Mouse (Mus musculus) lung, embryonic 14.5 days (tissue): Measurements from ENCODE around the gene Zfp410. TPM values are rescaled to one million over a fixed set of nuclear protein-coding genes. Genes with fewer than 3 reads are reported as not detected.

Experiments used
- ATAC-seq: fragments of 200-750 bp; cut with Nextera tagmentation; 2 replicates; pipeline ENCODE4 v1.8.0; 2017; ENCODE audit warnings: mild to moderate bottlenecking, moderate TSS enrichment, moderate library complexity; ENCODE audit not compliant: insufficient read depth
- DNase-seq: peaks from one replicate; pipeline ENCODE4 v3.0.0-alpha.2; 2015
- H3K27ac ChIP-seq: fragments of 300-500 bp; sonication (generic); 2 replicates; pipeline ENCODE4 v1.5.1; 2014; ENCODE audit warnings: low read depth, mild to moderate bottlenecking, moderate library complexity
- H3K27me3 ChIP-seq: fragments of 300-500 bp; sonication (generic); 2 replicates; pipeline ENCODE4 v1.6.1; 2014; ENCODE audit warnings: low read length, control low read depth; ENCODE audit not compliant: insufficient read depth
- H3K36me3 ChIP-seq: fragments of 300-500 bp; sonication (generic); 2 replicates; pipeline ENCODE4 v1.6.1; 2014; ENCODE audit warnings: control low read depth; ENCODE audit not compliant: insufficient read depth
- H3K4me1 ChIP-seq: fragments of 300-500 bp; sonication (generic); 2 replicates; pipeline ENCODE4 v1.6.1; 2014; ENCODE audit warnings: antibody characterized with exemption, control low read depth; ENCODE audit not compliant: insufficient read depth
- H3K4me2 ChIP-seq: fragments of 300-500 bp; sonication (generic); 2 replicates; pipeline ENCODE4 v1.6.1; 2014; ENCODE audit warnings: mild to moderate bottlenecking
- H3K4me3 ChIP-seq: fragments of 300-500 bp; sonication (generic); 2 replicates; pipeline ENCODE4 v1.5.1; 2014; ENCODE audit warnings: low read depth, low read length
- H3K9ac ChIP-seq: fragments of 300-500 bp; sonication (generic); 2 replicates; pipeline ENCODE4 v1.6.1; 2014
- H3K9me3 ChIP-seq: fragments of 300-500 bp; sonication (generic); 2 replicates; pipeline ENCODE4 v1.6.1; 2016; ENCODE audit warnings: low read depth, low read length, control low read depth
- CTCF ChIP-seq: IDR thresholded peaks from 2 replicates; pipeline ENCODE4 v1.5.1; 2016; ENCODE audit warnings: antibody characterized with exemption, low read depth
- WGBS: fragments of 180-500 bp; shearing (Covaris S2); extraction: QIAGEN DNeasy Blood & Tissue Kit; methylation state at CpG from one replicate; pipeline ENCODE4 v1.1.7; 2014; 5-methylcytosine and 5-hydroxymethylcytosine counted together
- polyA plus RNA-seq: library from polyadenylated mRNA; unstranded; fragments of >200 nt; fragmentation: Nextera tagmentation; extraction: Ambion mirVana; gene quantifications from 2 replicates; pipeline ENCODE4 v1.2.1, GENCODE M21; 2014

Gene Zfp410
- polyA plus RNA-seq, 1 experiment from 2014 or later, result 82.7 TPM

DNA sequence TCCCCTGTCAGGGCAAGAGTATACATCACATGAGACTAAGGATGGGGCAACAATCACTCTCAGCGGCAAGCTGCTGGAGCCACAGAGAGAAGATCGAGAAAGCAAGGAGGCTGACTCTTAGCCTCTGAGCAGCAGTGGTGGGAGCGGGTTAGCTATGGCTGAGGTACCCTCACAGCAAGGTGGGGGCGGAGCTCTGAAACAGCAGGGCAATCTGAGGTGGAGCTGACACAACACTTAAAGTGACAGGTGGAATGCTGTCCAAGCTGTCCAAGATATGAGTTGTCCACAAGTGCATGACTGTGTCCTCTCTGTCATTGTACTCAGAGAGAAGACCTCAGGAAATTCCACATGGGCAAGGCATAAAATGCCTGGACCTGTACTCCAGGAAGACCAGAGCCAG, 65.7 kb downstream of the Zfp410 start:
- H3K36me3 ChIP-seq, result 0 out of 2 replicates have a peak, but pooled peaks cover 3% of the 10 kb centered on the region
- DNase-seq (no peak), ATAC-seq (no peak)
- no peaks in the 10 kb centered on the region for H3K27me3 ChIP-seq
- no peak overlapping the region for H3K9ac ChIP-seq
- 0 out of 2 replicates have a peak, but pooled peaks cover 3% of the 10 kb centered on the region for H3K4me1 ChIP-seq
- no peak for TF ChIP-seq CTCF
- H3K27ac ChIP-seq, result no peak overlapping the region
- 78% methylated on average over 4 of the region's 4 CpGs for whole genome bisulfite sequencing
- H3K4me2 ChIP-seq, result no peak overlapping the region
- no peaks in the 10 kb centered on the region for H3K9me3 ChIP-seq
- no peak overlapping the region for H3K4me3 ChIP-seq

DNA sequence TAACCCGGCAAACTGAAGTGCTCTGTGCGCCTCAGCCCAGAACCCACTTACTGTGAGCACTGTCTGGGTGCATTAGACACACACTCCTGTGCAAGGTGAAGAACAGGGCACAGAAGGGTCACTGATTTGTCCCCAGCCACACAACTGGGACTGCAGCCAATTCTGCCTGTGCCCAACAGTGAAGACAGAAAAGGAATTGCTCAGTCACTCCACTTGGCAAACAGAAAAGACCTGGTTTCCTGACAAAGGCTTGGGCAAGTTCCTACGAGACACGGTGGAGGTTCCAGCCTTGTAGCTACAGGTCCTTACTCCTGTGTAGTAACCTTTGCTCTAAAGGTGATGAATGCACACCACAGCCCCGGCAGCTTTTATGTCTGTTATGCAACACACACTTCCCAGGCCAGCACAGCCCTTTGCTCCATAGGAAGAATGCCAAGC, 68.0 kb downstream of the Zfp410 start:
- no peak overlapping the region for H3K4me2 ChIP-seq
- H3K27ac ChIP-seq, result peak overlapping the region; percentile 80
- 0 out of 2 replicates have a peak, but pooled peaks cover 3% of the 10 kb centered on the region for H3K4me1 ChIP-seq
- no peaks in the 10 kb centered on the region for H3K9me3 ChIP-seq
- ATAC-seq, result peak; percentile 52
- 0 out of 2 replicates have a peak, but pooled peaks cover 4% of the 10 kb centered on the region for H3K36me3 ChIP-seq
- peak; percentile 68 for DNase-seq
- no peak overlapping the region for H3K4me3 ChIP-seq
- WGBS, result 46% methylated on average over 5 of the region's 5 CpGs
- H3K27me3 ChIP-seq, result no peaks in the 10 kb centered on the region
- no peak overlapping the region for H3K9ac ChIP-seq
- TF ChIP-seq CTCF, result no peak

GRCm38 (mm10) chr12:84385408-84385807, 68.8 kb downstream of the Zfp410 start:
- ATAC-seq, result no peak
- TF ChIP-seq CTCF, result no peak

GRCm38 (mm10) chr12:84388097-84388496, 71.4 kb downstream of the Zfp410 start:
- H3K27me3 ChIP-seq, result no peaks in the 10 kb centered on the region
- 84% methylated on average over 8 of the region's 8 CpGs for WGBS
- no peak overlapping the region for H3K27ac ChIP-seq
- ATAC-seq (no peak), DNase-seq (no peak)
- H3K4me2 ChIP-seq, result no peak overlapping the region
- TF ChIP-seq CTCF, result no peak
- H3K36me3 ChIP-seq, result 0 out of 2 replicates have a peak, but pooled peaks cover 4% of the 10 kb centered on the region
- 0 out of 2 replicates have a peak, but pooled peaks cover 3% of the 10 kb centered on the region for H3K4me1 ChIP-seq
- H3K9ac ChIP-seq, result no peak overlapping the region
- H3K4me3 ChIP-seq, result no peak overlapping the region
- no peaks in the 10 kb centered on the region for H3K9me3 ChIP-seq

More at GRCm38 (mm10) chr12:84385408-84385807, 68.8 kb downstream of the Zfp410 start:
- DNase-seq, result no peak
- Histone ChIP-seq H3K27ac (peak overlapping the region; percentile 80), H3K9ac (no peak overlapping the region), H3K27me3 (no peaks in the 10 kb centered on the region), H3K4me3 (no peak overlapping the region), H3K4me2 (no peak overlapping the region), H3K9me3 (no peaks in the 10 kb centered on the region), H3K4me1 (0 out of 2 replicates have a peak, but pooled peaks cover 3% of the 10 kb centered on the region), H3K36me3 (0 out of 2 replicates have a peak, but pooled peaks cover 4% of the 10 kb centered on the region)
- WGBS, result 89% methylated on average over 4 of the region's 4 CpGs

DNA sequence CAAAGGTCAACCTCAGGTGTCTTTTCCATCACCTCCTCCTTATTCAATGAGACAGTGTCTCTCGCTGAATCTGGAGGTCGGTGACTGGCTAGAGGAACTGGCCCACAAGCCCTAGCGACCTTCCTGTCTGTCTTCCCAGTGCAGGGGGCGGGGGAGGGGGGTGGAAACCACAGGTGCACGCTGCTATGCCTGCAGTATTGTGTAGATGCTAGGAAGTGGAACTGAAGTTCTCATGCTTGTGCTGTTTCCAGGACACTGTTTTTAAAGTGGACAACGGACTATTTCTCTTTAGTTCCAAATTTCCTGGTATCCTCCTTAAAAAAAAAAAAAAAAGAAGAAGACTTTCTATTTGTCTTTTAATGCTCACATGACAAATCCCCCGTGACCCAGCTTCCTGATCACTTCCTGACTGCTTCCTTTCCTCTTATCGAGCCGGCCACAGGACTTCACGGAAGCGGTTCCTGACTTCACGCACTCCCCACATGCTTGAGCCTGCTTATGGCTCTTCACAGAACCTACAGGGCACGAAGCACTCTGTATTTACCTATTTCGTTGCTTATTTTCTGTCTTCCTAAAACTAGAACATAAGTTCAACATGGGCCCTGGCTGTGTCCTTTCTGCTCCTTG, 72.2 kb downstream of the Zfp410 start:
- 65% methylated on average over 14 of the region's 14 CpGs for WGBS
- TF ChIP-seq CTCF, result no peak
- H3K9me3 ChIP-seq, result no peaks in the 10 kb centered on the region
- H3K4me2 ChIP-seq, result no peak overlapping the region
- no peak overlapping the region for H3K9ac ChIP-seq
- no peak overlapping the region for H3K27ac ChIP-seq
- DNase-seq, result peak; percentile 5
- H3K27me3 ChIP-seq, result no peaks in the 10 kb centered on the region
- no peak overlapping the region for H3K4me3 ChIP-seq
- 0 out of 2 replicates have a peak, but pooled peaks cover 3% of the 10 kb centered on the region for H3K4me1 ChIP-seq
- H3K36me3 ChIP-seq, result 0 out of 2 replicates have a peak, but pooled peaks cover 4% of the 10 kb centered on the region
- ATAC-seq, result no peak

- H3K4me3 ChIP-seq, result no peak overlapping the region
- H3K27ac ChIP-seq, result no peak overlapping the region
- H3K4me1 ChIP-seq, result no peaks in the 10 kb centered on the region
- H3K9me3 ChIP-seq, result no peaks in the 10 kb centered on the region
- no peak for ATAC-seq
- DNase-seq, result no peak
- WGBS, result 69% methylated on average over 6 of the region's 6 CpGs
- H3K36me3 ChIP-seq, result 0 out of 2 replicates have a peak, but pooled peaks cover 4% of the 10 kb centered on the region
- no peak for TF ChIP-seq CTCF
- H3K9ac ChIP-seq, result no peak overlapping the region
- H3K4me2 ChIP-seq, result no peak overlapping the region
- H3K27me3 ChIP-seq, result no peaks in the 10 kb centered on the region
Observed at GRCm38 (mm10) chr12:84390336-84390735, 73.7 kb downstream of the Zfp410 start.

- 0 out of 2 replicates have a peak, but pooled peaks cover 4% of the 10 kb centered on the region for H3K36me3 ChIP-seq
- WGBS, result 93% methylated on average over 4 of the region's 4 CpGs
- H3K27me3 ChIP-seq, result no peaks in the 10 kb centered on the region
- H3K4me1 ChIP-seq, result no peaks in the 10 kb centered on the region
- H3K4me3 ChIP-seq, result no peak overlapping the region
- no peak overlapping the region for H3K9ac ChIP-seq
- no peak overlapping the region for H3K27ac ChIP-seq
- H3K9me3 ChIP-seq, result no peaks in the 10 kb centered on the region
- ATAC-seq, result no peak
- no peak for DNase-seq
- TF ChIP-seq CTCF, result no peak
- H3K4me2 ChIP-seq, result no peak overlapping the region
Observed at GRCm38 (mm10) chr12:84392681-84393080, 76.0 kb downstream of the Zfp410 start.

Other genes with a start within 250 kb of the Zfp410 start
- gene Acot5, start 247.5 kb upstream of the Zfp410 start, polyA plus RNA-seq, result not detected in 2 replicates
- gene Acot6, start 216.2 kb upstream of the Zfp410 start, polyA plus RNA-seq, result 1.8 and 2.3 TPM in 2 replicates
- 4.1 and 5.2 TPM in 2 replicates for gene Dnal1, start 202.5 kb upstream of the Zfp410 start, polyA plus RNA-seq
- gene Pnma1, start 168.4 kb upstream of the Zfp410 start, polyA plus RNA-seq, result 0.68 and 0.79 TPM in 2 replicates
- 11.3 and 12.3 TPM in 2 replicates for gene Elmsan1, start 98.0 kb upstream of the Zfp410 start, polyA plus RNA-seq
- gene Ptgr2, start 31.6 kb upstream of the Zfp410 start, polyA plus RNA-seq, result 17.2 and 19.6 TPM in 2 replicates
- 45.8 and 51.1 TPM in 2 replicates for gene Coq6, start 44.8 kb downstream of the Zfp410 start, polyA plus RNA-seq
- 3.0 and 3.5 TPM in 2 replicates for gene Fam161b, start 45.0 kb downstream of the Zfp410 start, polyA plus RNA-seq
- 15.4 and 18.0 TPM in 2 replicates for gene Entpd5, start 92.2 kb downstream of the Zfp410 start, polyA plus RNA-seq
- 0.96 and 1.5 TPM in 2 replicates for gene Bbof1, start 92.2 kb downstream of the Zfp410 start, polyA plus RNA-seq
- 21.1 and 22.1 TPM in 2 replicates for gene Rnf113a2, start 100.3 kb downstream of the Zfp410 start, polyA plus RNA-seq
- 32.8 and 35.4 TPM in 2 replicates for gene Aldh6a1, start 134.2 kb downstream of the Zfp410 start, polyA plus RNA-seq
- 21.8 and 22.5 TPM in 2 replicates for gene Lin52, start 134.6 kb downstream of the Zfp410 start, polyA plus RNA-seq